Mouse (Mus musculus) heart, embryonic 13.5 days (tissue): ENCODE data around the gene Carnmt1. TPM values are rescaled to one million over a fixed set of nuclear protein-coding genes. Genes with fewer than 3 reads are reported as not detected.

ENCODE experiments used
- ATAC-seq: fragments of 200-750 bp; cut with Nextera tagmentation; 2 replicates; pipeline ENCODE4 v1.8.0; 2017; ENCODE audit warnings: moderate TSS enrichment; ENCODE audit not compliant: insufficient number of reproducible peaks, low FRiP score, low TSS enrichment; ENCODE audit errors: extremely low read depth
- H3K27ac ChIP-seq: fragments of 300-500 bp; sonication (generic); replicated peaks from 2 replicates; pipeline ENCODE4 v1.5.1; 2015; ENCODE audit warnings: moderate library complexity, mild to moderate bottlenecking, inconsistent platforms
- H3K27me3 ChIP-seq: fragments of 300-500 bp; sonication (generic); replicated peaks from 2 replicates; pipeline ENCODE4 v1.6.1; 2015; ENCODE audit warnings: mild to moderate bottlenecking, inconsistent platforms
- H3K36me3 ChIP-seq: fragments of 300-500 bp; sonication (generic); 2 replicates; pipeline ENCODE4 v1.6.1; 2015; ENCODE audit warnings: mild to moderate bottlenecking, inconsistent platforms
- H3K4me1 ChIP-seq: fragments of 300-500 bp; sonication (generic); 2 replicates; pipeline ENCODE4 v1.6.1; 2015; ENCODE audit warnings: inconsistent platforms
- H3K4me2 ChIP-seq: fragments of 300-500 bp; sonication (generic); 2 replicates; pipeline ENCODE4 v1.6.1; 2015; ENCODE audit warnings: inconsistent platforms, mild to moderate bottlenecking, moderate library complexity
- H3K4me3 ChIP-seq: fragments of 300-500 bp; sonication (generic); 2 replicates; pipeline ENCODE4 v1.5.1; 2015; ENCODE audit warnings: moderate library complexity, mild to moderate bottlenecking, inconsistent platforms
- H3K9ac ChIP-seq: fragments of 300-500 bp; sonication (generic); 2 replicates; pipeline ENCODE4 v1.6.1; 2015; ENCODE audit warnings: inconsistent platforms, mild to moderate bottlenecking, moderate library complexity
- H3K9me3 ChIP-seq: fragments of 300-500 bp; sonication (generic); 2 replicates; pipeline ENCODE4 v1.6.1; 2016; ENCODE audit warnings: inconsistent platforms
- WGBS: fragments of 180-500 bp; shearing (Covaris S2); methylation state at CpG from one replicate; pipeline ENCODE4 v1.1.7; 2015; ENCODE audit warnings: mixed read lengths; 5-methylcytosine and 5-hydroxymethylcytosine counted together
- polyA plus RNA-seq: library from polyadenylated mRNA; unstranded; fragments of >200 nt; fragmentation: Nextera tagmentation; extraction: Ambion mirVana; gene quantifications from 2 replicates; pipeline ENCODE4 v1.2.1, GENCODE M21; 2015

Gene Carnmt1
- polyA plus RNA-seq, result 21.0 and 22.2 TPM in 2 replicates

GRCm38 (mm10) chr19:18670608-18671007, at the start of gene Carnmt1:
TSS of gene Carnmt1 (plus strand) at chr19:18670764.
- ATAC-seq, result peak; percentile 94
- WGBS, result 1% methylated on average over 39 of the region's 58 CpGs
- Histone ChIP-seq H3K4me1 (peaks cover 41% of the 10 kb centered on the region), H3K27ac (peak within 1 kb of the TSS; percentile 90), H3K36me3 (no peaks in the 10 kb centered on the region), H3K9me3 (no peaks in the 10 kb centered on the region), H3K9ac (peak within 1 kb of the TSS; percentile 94), H3K27me3 (no peaks in the 10 kb centered on the region), H3K4me2 (peak within 1 kb of the TSS; percentile 89), H3K4me3 (peak within 1 kb of the TSS; percentile 89)

GRCm38 (mm10) chr19:18623894-18624293, 46.7 kb upstream of the Carnmt1 start:
- ATAC-seq, result no peak
- WGBS, result 79% methylated on average over 2 of the region's 2 CpGs

GRCm38 (mm10) chr19:18629589-18629988, 41.0 kb upstream of the Carnmt1 start:
- Histone ChIP-seq H3K9me3 (no peaks in the 10 kb centered on the region), H3K27ac (0 out of 2 replicates have a peak overlapping the region, but pooled peaks have one; percentile 7), H3K4me2 (peak overlapping the region; percentile 70), H3K9ac (peak overlapping the region; percentile 84), H3K27me3 (no peaks in the 10 kb centered on the region), H3K36me3 (no peaks in the 10 kb centered on the region), H3K4me3 (peak overlapping the region; percentile 68; the same call in 1 of the 2 replicates), H3K4me1 (peaks cover 18% of the 10 kb centered on the region)
- no peak for ATAC-seq
- WGBS, result 84% methylated on average over 1 of the region's 1 CpGs

More at GRCm38 (mm10) chr19:18623894-18624293, 46.7 kb upstream of the Carnmt1 start:
- peaks cover 5% of the 10 kb centered on the region; the same call in 1 of the 2 replicates for H3K4me1 ChIP-seq
- H3K4me3 ChIP-seq, result no peak overlapping the region
- H3K27ac ChIP-seq, result no peak overlapping the region
- no peak overlapping the region for H3K9ac ChIP-seq
- no peaks in the 10 kb centered on the region for H3K27me3 ChIP-seq
- H3K4me2 ChIP-seq, result no peak overlapping the region
- H3K9me3 ChIP-seq, result no peaks in the 10 kb centered on the region
- no peaks in the 10 kb centered on the region for H3K36me3 ChIP-seq

DNA sequence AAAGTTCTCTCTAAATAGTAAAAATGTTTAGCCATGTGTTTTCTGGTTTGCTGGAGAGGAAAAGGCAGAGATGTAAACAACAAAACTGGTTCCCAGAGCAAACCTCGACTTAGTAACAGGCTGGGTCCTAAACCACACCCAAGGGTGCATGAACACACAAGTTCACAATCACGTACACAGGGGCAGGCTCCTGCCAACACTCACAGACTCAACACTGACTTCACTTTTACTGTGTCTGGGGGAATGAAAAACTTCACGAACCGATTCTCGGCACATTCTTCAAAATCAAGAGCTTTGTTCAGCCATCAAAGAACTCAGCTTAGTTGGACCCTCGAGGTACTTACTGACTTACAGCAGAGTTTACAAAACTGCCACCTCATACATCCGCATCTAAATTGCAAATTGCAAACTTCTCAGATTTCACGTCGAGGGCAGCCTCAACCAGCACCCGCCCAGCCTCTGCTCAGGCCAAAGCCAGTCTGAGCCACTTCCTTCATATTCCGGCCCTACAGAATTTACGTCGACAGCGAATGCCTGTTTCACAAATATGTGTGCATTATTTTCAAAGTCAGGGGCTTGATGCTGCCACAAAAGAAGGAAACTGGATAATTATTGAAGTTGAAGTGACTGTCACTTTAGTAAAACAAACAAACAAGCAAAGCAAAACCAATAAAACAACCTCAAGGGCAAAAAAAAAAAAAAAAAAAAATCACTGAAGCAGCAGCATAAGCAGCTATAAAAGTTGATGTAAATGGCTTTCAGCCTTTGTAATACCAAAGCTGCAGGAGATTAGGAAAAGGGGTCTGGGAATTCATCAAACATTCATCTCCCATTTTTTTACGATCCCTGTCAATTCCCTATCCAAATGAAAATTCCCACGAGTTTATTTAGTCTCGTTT, 40.1 kb upstream of the Carnmt1 start:
- Histone ChIP-seq H3K4me2 (peak overlapping the region; percentile 70), H3K4me3 (peak overlapping the region; percentile 68), H3K27ac (peak overlapping the region; percentile 87), H3K36me3 (no peaks in the 10 kb centered on the region), H3K27me3 (no peaks in the 10 kb centered on the region), H3K9ac (peak overlapping the region; percentile 84), H3K9me3 (no peaks in the 10 kb centered on the region), H3K4me1 (peaks cover 18% of the 10 kb centered on the region)
- 7% methylated on average over 17 of the region's 17 CpGs for WGBS
- ATAC-seq, result no peak

GRCm38 (mm10) chr19:18631161-18631643, 39.4 kb upstream of the Carnmt1 start:
- Histone ChIP-seq H3K27ac (peak overlapping the region; percentile 87), H3K4me1 (peaks cover 18% of the 10 kb centered on the region), H3K36me3 (no peaks in the 10 kb centered on the region), H3K4me2 (peak overlapping the region; percentile 70), H3K4me3 (peak overlapping the region; percentile 68), H3K9ac (peak overlapping the region; percentile 84), H3K27me3 (no peaks in the 10 kb centered on the region), H3K9me3 (no peaks in the 10 kb centered on the region)
- under 1% methylated on average over 40 of the region's 40 CpGs for WGBS
- peak; percentile 38 for ATAC-seq

DNA sequence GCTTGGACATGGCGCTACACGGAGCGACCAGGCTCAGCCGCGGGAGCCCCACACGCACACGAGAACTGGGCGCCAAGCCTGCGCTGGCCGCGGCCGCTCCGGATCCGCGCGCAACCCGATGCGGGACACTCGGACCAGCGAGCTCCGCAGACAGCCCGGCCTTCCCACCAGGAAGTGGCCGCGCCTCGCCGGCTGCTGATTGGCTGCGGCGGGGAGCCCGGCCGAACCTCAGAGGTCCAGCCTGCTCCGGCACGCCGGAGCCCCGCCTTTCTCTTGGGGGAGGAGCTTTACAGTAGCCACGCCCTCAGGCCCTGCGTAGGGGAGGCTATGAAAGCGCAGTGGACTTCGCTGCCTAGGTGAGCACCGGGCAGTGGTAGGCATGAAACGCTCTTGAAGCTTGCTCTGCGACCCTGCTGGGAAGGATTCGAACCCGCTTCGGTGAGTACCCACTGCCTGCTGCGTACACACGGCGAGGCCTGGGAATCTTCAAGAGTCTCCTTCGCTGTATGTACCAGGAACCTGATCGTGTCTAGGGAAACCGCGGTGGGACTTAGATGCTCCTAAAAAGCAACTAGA, 38.8 kb upstream of the Carnmt1 start, which contains the start of the genes Ostf1 and Nmrk1:
Ostf1 (minus strand) TSS at position 180 of the 576 bp plus-strand sequence.
Nmrk1 (plus strand) TSS at position 307 of the 576 bp plus-strand sequence.
- Histone ChIP-seq H3K36me3 (no peaks in the 10 kb centered on the region), H3K9ac (peak within 1 kb of the TSS; percentile 84), H3K4me1 (peaks cover 18% of the 10 kb centered on the region), H3K27me3 (no peaks in the 10 kb centered on the region), H3K27ac (peak within 1 kb of the TSS; percentile 87), H3K4me3 (peak within 1 kb of the TSS; percentile 68), H3K9me3 (no peaks in the 10 kb centered on the region), H3K4me2 (peak within 1 kb of the TSS; percentile 70)
- peak; percentile 97 for ATAC-seq
- under 1% methylated on average over 51 of the region's 51 CpGs for WGBS

DNA sequence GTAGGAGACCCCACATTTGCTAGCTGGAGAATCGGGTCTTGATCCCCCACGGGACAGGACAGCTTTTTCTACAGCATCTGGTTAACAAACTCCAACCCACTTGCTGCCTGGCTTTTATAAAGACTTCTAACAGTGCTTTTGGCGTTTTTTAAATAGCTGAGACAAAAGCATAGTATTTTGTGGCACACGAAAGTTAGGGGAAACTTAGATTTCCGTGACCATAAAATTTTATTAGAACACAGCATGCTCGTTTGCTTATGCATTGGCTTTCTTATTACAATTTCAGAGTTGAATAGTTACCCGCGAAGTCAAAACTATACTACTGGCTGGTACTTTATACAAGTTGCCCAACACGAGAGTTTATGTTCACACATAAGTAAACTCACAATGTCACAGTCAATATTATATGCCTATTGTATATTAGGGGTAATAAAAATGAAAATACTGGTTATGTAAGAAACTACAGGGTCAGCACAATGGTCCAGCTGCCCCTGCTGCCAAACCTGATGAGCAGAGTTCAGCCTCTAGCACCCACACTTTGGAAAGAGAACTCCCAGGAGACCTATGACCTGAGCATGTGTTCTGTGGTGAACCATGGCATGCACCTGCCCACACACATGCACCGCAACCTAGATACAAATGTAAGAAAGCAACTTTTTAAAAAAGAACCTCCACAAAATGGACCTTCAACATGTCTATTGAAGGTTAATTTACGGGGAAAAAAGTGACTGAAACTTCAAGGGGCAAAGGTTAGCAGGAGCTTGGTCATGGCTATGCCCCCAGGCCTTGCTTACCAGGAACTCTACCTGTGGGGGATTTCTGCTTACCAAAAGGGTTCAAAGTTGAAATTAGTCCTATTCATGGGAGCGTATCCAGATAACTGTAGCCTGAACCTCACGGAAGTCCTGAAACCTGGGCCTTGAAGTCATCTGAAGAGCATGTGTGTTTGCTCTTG, 38.1 kb upstream of the Carnmt1 start:
- no peak for ATAC-seq
- Histone ChIP-seq H3K36me3 (no peaks in the 10 kb centered on the region), H3K9ac (peak overlapping the region; percentile 84), H3K9me3 (no peaks in the 10 kb centered on the region), H3K4me1 (peaks cover 18% of the 10 kb centered on the region), H3K4me3 (peak overlapping the region; percentile 68), H3K27me3 (no peaks in the 10 kb centered on the region), H3K27ac (no peak overlapping the region), H3K4me2 (peak overlapping the region; percentile 70)
- WGBS, result 66% methylated on average over 13 of the region's 13 CpGs

DNA sequence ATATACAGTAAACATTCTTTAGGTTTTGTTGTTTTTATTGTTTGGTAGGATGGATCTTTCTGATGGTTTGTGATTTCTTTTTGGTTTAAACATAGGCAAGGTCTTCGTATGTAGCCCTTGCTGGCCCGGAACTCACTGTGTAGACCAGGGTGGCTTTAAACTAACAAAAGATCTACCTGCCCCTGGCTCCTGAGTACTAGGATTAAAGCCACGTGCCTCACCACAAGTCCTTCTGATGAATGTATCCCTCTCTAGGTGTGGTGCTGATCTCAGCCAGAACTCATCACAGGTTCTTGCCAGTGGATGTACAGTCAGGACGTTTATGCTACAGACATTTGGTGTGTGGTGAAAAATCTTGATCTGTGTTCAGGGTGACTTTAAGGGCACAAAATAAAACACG, 32.6 kb upstream of the Carnmt1 start:
- Histone ChIP-seq H3K9ac (no peak overlapping the region), H3K4me3 (no peak overlapping the region), H3K36me3 (0 out of 2 replicates have a peak, but pooled peaks cover 4% of the 10 kb centered on the region), H3K27ac (no peak overlapping the region), H3K4me2 (no peak overlapping the region), H3K4me1 (no peaks in the 10 kb centered on the region), H3K9me3 (no peaks in the 10 kb centered on the region), H3K27me3 (no peaks in the 10 kb centered on the region)
- no peak for ATAC-seq
- 79% methylated on average over 5 of the region's 5 CpGs for WGBS

GRCm38 (mm10) chr19:18638949-18639348, 31.6 kb upstream of the Carnmt1 start:
- no peak overlapping the region for H3K4me2 ChIP-seq
- H3K4me3 ChIP-seq, result no peak overlapping the region
- H3K9ac ChIP-seq, result no peak overlapping the region
- peaks cover 7% of the 10 kb centered on the region for H3K4me1 ChIP-seq
- H3K27me3 ChIP-seq, result no peaks in the 10 kb centered on the region
- H3K9me3 ChIP-seq, result no peaks in the 10 kb centered on the region
- ATAC-seq, result no peak
- H3K27ac ChIP-seq, result no peak overlapping the region
- WGBS, result 60% methylated on average over 5 of the region's 5 CpGs
- H3K36me3 ChIP-seq, result 0 out of 2 replicates have a peak, but pooled peaks cover 4% of the 10 kb centered on the region

GRCm38 (mm10) chr19:18639552-18639951, 31.0 kb upstream of the Carnmt1 start:
- H3K27me3 ChIP-seq, result no peaks in the 10 kb centered on the region
- ATAC-seq, result no peak
- H3K9ac ChIP-seq, result no peak overlapping the region
- 0 out of 2 replicates have a peak, but pooled peaks cover 4% of the 10 kb centered on the region for H3K36me3 ChIP-seq
- WGBS, result 22% methylated on average over 2 of the region's 2 CpGs
- no peaks in the 10 kb centered on the region for H3K9me3 ChIP-seq
- H3K27ac ChIP-seq, result no peak overlapping the region
- peaks cover 11% of the 10 kb centered on the region for H3K4me1 ChIP-seq
- H3K4me3 ChIP-seq, result no peak overlapping the region
- no peak overlapping the region for H3K4me2 ChIP-seq
